Mouse (Mus musculus) liver, embryonic 11.5 days (tissue): ENCODE measurements around the gene Gpr157. TPM values are rescaled to one million over a fixed set of nuclear protein-coding genes. Genes with fewer than 3 reads are reported as not detected.

Source experiments
- ATAC-seq: fragments of 200-750 bp; cut with Nextera tagmentation; replicated peaks from 2 replicates; pipeline ENCODE4 v1.8.0; 2017; ENCODE audit warnings: moderate number of reproducible peaks, mild to moderate bottlenecking, moderate TSS enrichment, moderate library complexity; ENCODE audit not compliant: low FRiP score
- DNase-seq: peaks from one replicate; pipeline ENCODE4 v3.0.0-alpha.2; 2017; ENCODE audit warnings: low spot score
- H3K27ac ChIP-seq: fragments of 300-500 bp; sonication (generic); 2 replicates; pipeline ENCODE4 v1.5.1; 2014; ENCODE audit warnings: mild to moderate bottlenecking, low read depth, low read length, control low read depth
- H3K27me3 ChIP-seq: fragments of 300-500 bp; sonication (generic); replicated peaks from 2 replicates; pipeline ENCODE4 v1.6.1; 2014; ENCODE audit warnings: low read length, mixed read lengths; ENCODE audit not compliant: control insufficient read depth, insufficient read depth
- H3K36me3 ChIP-seq: fragments of 300-500 bp; sonication (generic); 2 replicates; pipeline ENCODE4 v1.6.1; 2014; ENCODE audit warnings: mild to moderate bottlenecking, low read length, moderate library complexity, mixed read lengths; ENCODE audit not compliant: control insufficient read depth, insufficient read depth
- H3K4me1 ChIP-seq: fragments of 300-500 bp; sonication (generic); replicated peaks from 2 replicates; pipeline ENCODE4 v1.6.1; 2014; ENCODE audit warnings: low read length, mixed read lengths; ENCODE audit not compliant: control insufficient read depth, insufficient read depth
- H3K4me2 ChIP-seq: fragments of 300-500 bp; sonication (generic); 2 replicates; pipeline ENCODE4 v1.6.1; 2014; ENCODE audit warnings: mild to moderate bottlenecking, control low read depth, moderate library complexity
- H3K4me3 ChIP-seq: fragments of 300-500 bp; sonication (generic); 2 replicates; pipeline ENCODE4 v1.5.1; 2014; ENCODE audit warnings: low read depth, low read length, control low read depth
- H3K9ac ChIP-seq: fragments of 300-500 bp; sonication (generic); 2 replicates; pipeline ENCODE4 v1.6.1; 2014; ENCODE audit warnings: low read depth, low read length, control low read depth
- H3K9me3 ChIP-seq: fragments of 300-500 bp; sonication (generic); 2 replicates; pipeline ENCODE4 v1.6.1; 2016; ENCODE audit warnings: low read length, inconsistent platforms, mixed read lengths; ENCODE audit not compliant: control insufficient read depth
- WGBS: fragments of 180-500 bp; shearing (Covaris S2); extraction: QIAGEN DNeasy Blood & Tissue Kit; methylation state at CpG from one replicate; pipeline ENCODE4 v1.1.7; 2014; 5-methylcytosine and 5-hydroxymethylcytosine counted together
- polyA plus RNA-seq: library from polyadenylated mRNA; unstranded; fragments of >200 nt; fragmentation: Nextera tagmentation; extraction: Ambion mirVana; gene quantifications from 2 replicates; pipeline ENCODE4 v1.2.1, GENCODE M21; 2014

Gene Gpr157
- polyA plus RNA-seq, 1 experiment from 2014 or later: 0.29 TPM

GRCm38 (mm10) chr4:150121430-150121829 lies 34.3 kb downstream of the Gpr157 start:
- no peak for ATAC-seq

GRCm38 (mm10) chr4:150122476-150122875 lies 35.3 kb downstream of the Gpr157 start:
- no peak overlapping the region for H3K4me2 ChIP-seq
- no peaks in the 10 kb centered on the region for H3K9me3 ChIP-seq
- no peak for DNase-seq
- WGBS: 47% methylated on average over 3 of the region's 3 CpGs
- no peaks in the 10 kb centered on the region for H3K36me3 ChIP-seq
- ATAC-seq: no peak
- no peak overlapping the region for H3K27ac ChIP-seq
- no peak overlapping the region for H3K4me3 ChIP-seq
- peaks cover 5% of the 10 kb centered on the region; the same call in 1 of the 2 replicates for H3K4me1 ChIP-seq
- H3K27me3 ChIP-seq: no peaks in the 10 kb centered on the region
- no peak overlapping the region for H3K9ac ChIP-seq

More at GRCm38 (mm10) chr4:150121430-150121829, 34.3 kb downstream of the Gpr157 start:
- 69% methylated on average over 8 of the region's 8 CpGs for WGBS
- no peak for DNase-seq
- Histone ChIP-seq H3K27me3 (no peaks in the 10 kb centered on the region), H3K27ac (no peak overlapping the region), H3K4me2 (no peak overlapping the region), H3K9ac (no peak overlapping the region), H3K4me1 (peaks cover 5% of the 10 kb centered on the region; the same call in 1 of the 2 replicates), H3K36me3 (no peaks in the 10 kb centered on the region), H3K9me3 (no peaks in the 10 kb centered on the region), H3K4me3 (no peak overlapping the region)

GRCm38 (mm10) chr4:150126373-150126772 lies 39.2 kb downstream of the Gpr157 start:
- no peaks in the 10 kb centered on the region for H3K27me3 ChIP-seq
- no peak overlapping the region for H3K9ac ChIP-seq
- DNase-seq (no peak), ATAC-seq (no peak)
- H3K4me1 ChIP-seq: no peaks in the 10 kb centered on the region
- H3K36me3 ChIP-seq: no peaks in the 10 kb centered on the region
- H3K4me2 ChIP-seq: no peak overlapping the region
- WGBS: 91% methylated on average over 5 of the region's 5 CpGs
- no peak overlapping the region for H3K27ac ChIP-seq
- H3K9me3 ChIP-seq: no peaks in the 10 kb centered on the region
- H3K4me3 ChIP-seq: no peak overlapping the region

GRCm38 (mm10) chr4:150127894-150128293 lies 40.7 kb downstream of the Gpr157 start:
- ATAC-seq: no peak
- Histone ChIP-seq H3K9ac (no peak overlapping the region), H3K36me3 (no peaks in the 10 kb centered on the region), H3K27me3 (no peaks in the 10 kb centered on the region), H3K4me3 (no peak overlapping the region), H3K9me3 (no peaks in the 10 kb centered on the region), H3K4me2 (no peak overlapping the region), H3K4me1 (peaks cover 7% of the 10 kb centered on the region), H3K27ac (no peak overlapping the region)
- DNase-seq: no peak
- 84% methylated on average over 7 of the region's 7 CpGs for WGBS

- Histone ChIP-seq H3K4me1 (peaks cover 13% of the 10 kb centered on the region), H3K27me3 (no peaks in the 10 kb centered on the region), H3K4me2 (no peak overlapping the region), H3K9ac (no peak overlapping the region), H3K9me3 (no peaks in the 10 kb centered on the region), H3K4me3 (no peak overlapping the region), H3K36me3 (no peaks in the 10 kb centered on the region), H3K27ac (no peak overlapping the region)
- DNase-seq: no peak
- 77% methylated on average over 8 of the region's 8 CpGs for WGBS
- no peak for ATAC-seq
Observed at GRCm38 (mm10) chr4:150128571-150128970, 41.4 kb downstream of the Gpr157 start.

- Histone ChIP-seq H3K27me3 (no peaks in the 10 kb centered on the region), H3K36me3 (no peaks in the 10 kb centered on the region), H3K4me1 (peaks cover 13% of the 10 kb centered on the region), H3K9me3 (no peaks in the 10 kb centered on the region), H3K9ac (no peak overlapping the region), H3K27ac (0 out of 2 replicates have a peak overlapping the region, but pooled peaks have one; percentile 3), H3K4me3 (no peak overlapping the region), H3K4me2 (no peak overlapping the region)
- 27% methylated on average over 2 of the region's 2 CpGs for WGBS
- ATAC-seq: no peak
- DNase-seq: no peak
Observed at GRCm38 (mm10) chr4:150130661-150131060, 43.5 kb downstream of the Gpr157 start.

GRCm38 (mm10) chr4:150132692-150133271 lies 45.6 kb downstream of the Gpr157 start:
- Histone ChIP-seq H3K27ac (no peak overlapping the region), H3K9ac (peak overlapping the region; percentile 56), H3K4me3 (peak overlapping the region; percentile 39), H3K4me2 (peak overlapping the region; percentile 77), H3K27me3 (no peaks in the 10 kb centered on the region), H3K9me3 (no peaks in the 10 kb centered on the region), H3K4me1 (peaks cover 17% of the 10 kb centered on the region), H3K36me3 (no peaks in the 10 kb centered on the region)
- ATAC-seq (0 out of 2 replicates have a peak, but pooled peaks have one; percentile 45), DNase-seq (no peak)
- 20% methylated on average over 24 of the region's 24 CpGs for WGBS

GRCm38 (mm10) chr4:150135254-150135653 lies 48.1 kb downstream of the Gpr157 start:
- DNase-seq: no peak
- WGBS: 78% methylated on average over 7 of the region's 7 CpGs
- no peaks in the 10 kb centered on the region for H3K27me3 ChIP-seq
- no peak for ATAC-seq
- no peaks in the 10 kb centered on the region for H3K9me3 ChIP-seq
- no peaks in the 10 kb centered on the region for H3K36me3 ChIP-seq
- no peak overlapping the region for H3K4me3 ChIP-seq
- H3K27ac ChIP-seq: no peak overlapping the region
- no peak overlapping the region for H3K9ac ChIP-seq
- H3K4me2 ChIP-seq: no peak overlapping the region
- H3K4me1 ChIP-seq: peaks cover 19% of the 10 kb centered on the region

GRCm38 (mm10) chr4:150136693-150137092 lies 49.5 kb downstream of the Gpr157 start:
- no peak overlapping the region; the same call in 1 of the 2 replicates for H3K4me2 ChIP-seq
- peak; percentile 29; the same call in 1 of the 2 replicates for ATAC-seq

More at GRCm38 (mm10) chr4:150136693-150137092, 49.5 kb downstream of the Gpr157 start:
- H3K27me3 ChIP-seq: no peaks in the 10 kb centered on the region
- 4% methylated on average over 10 of the region's 10 CpGs for WGBS
- H3K9me3 ChIP-seq: no peaks in the 10 kb centered on the region
- no peak overlapping the region for H3K9ac ChIP-seq
- no peak overlapping the region for H3K4me3 ChIP-seq
- no peak overlapping the region for H3K27ac ChIP-seq
- peak; percentile 74 for DNase-seq
- no peaks in the 10 kb centered on the region for H3K36me3 ChIP-seq
- H3K4me1 ChIP-seq: peaks cover 19% of the 10 kb centered on the region
